8 mouse cellular contexts compared by ENCODE assay signal in the genomic region with DNA sequence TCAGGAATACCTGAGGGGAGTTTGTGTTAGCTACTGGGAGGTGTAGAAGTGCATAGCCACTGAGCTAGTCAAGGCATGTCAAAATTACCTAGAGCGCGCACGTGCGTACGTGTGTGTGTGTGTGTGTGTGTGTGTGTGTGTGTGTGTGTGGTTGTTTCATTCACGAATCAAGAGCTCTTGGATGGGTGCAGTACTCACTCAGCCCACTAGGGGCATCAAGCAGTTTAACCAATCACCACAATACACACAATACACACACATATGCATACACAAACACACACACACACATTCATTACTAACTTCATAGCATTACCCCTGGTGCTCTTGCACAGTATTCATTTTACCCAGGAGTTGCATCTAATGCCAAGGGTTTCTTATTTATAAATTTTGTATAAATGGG.
DNase-seq lines count a peak whose midpoint lies in the region; ATAC-seq lines count a peak whose summit lies in the region.

No protein-coding gene starts in this region.

- DNase-seq in CD4-positive, CD25-positive, alpha-beta regulatory T cell, adult 2 months (ENCODE audit: low read depth, low spot score): peak; percentile 3
- peak; percentile 29 to 34 for DNase-seq in kidney, postnatal 25 days
- DNase-seq in kidney, postnatal 14 days: no peak
- peak; percentile 15 for DNase-seq in thymus, postnatal 4 days
- no peak for DNase-seq in thymus, postnatal 10 days (ENCODE audit: low spot score in 2 of 2)
- peak; percentile 55 for DNase-seq in testis, postnatal 10 days (ENCODE audit: low spot score)
- DNase-seq in neural tube, embryonic 10.5 days (ENCODE audit: extremely low spot score, low spot score): no peak

- ATAC-seq in CD4-positive, CD25-positive, alpha-beta regulatory T cell, adult 4 months: no peak

Comparison
In these comparisons a context has a peak if more than half of its experiments do, and no peak if none do; other contexts are left out.
1. DNase-seq: peak in CD4-positive, CD25-positive, alpha-beta regulatory T cell, adult 2 months (single experiment), kidney, postnatal 25 days (2 of 2), thymus, postnatal 4 days (single experiment) and testis, postnatal 10 days (single experiment); none in kidney, postnatal 14 days (single experiment), thymus, postnatal 10 days (0 of 2) and neural tube, embryonic 10.5 days (single experiment).